27 mouse cellular contexts compared by ENCODE assay signal in genomic region chr14:117762934-117763333, GRCm38 (mm10).
"Had no signal": no experiment of that assay in that cellular context is flagged by ENCODE, and none has a peak within 500 bp of the region (broad histone marks: within the 10 kb centered on the region; RNA-seq: fewer than 3 reads in every experiment).

No protein-coding gene starts in this region.

- H3K27me3 ChIP-seq: heart, embryonic 13.5 days; heart, embryonic 15.5 days; hindbrain, embryonic 12.5 days; intestine, embryonic 15.5 days; kidney, embryonic 15.5 days; limb, embryonic 13.5 days; limb, embryonic 15.5 days; liver, embryonic 12.5 days had no signal

- H3K36me3 ChIP-seq: heart, embryonic 13.5 days; heart, embryonic 15.5 days; hindbrain, embryonic 10.5 days; hindbrain, embryonic 12.5 days; intestine, embryonic 15.5 days; kidney, embryonic 15.5 days; limb, embryonic 13.5 days; limb, embryonic 15.5 days; liver, embryonic 12.5 days had no signal

- H3K9me3 ChIP-seq: heart, embryonic 13.5 days; heart, embryonic 15.5 days; hindbrain, embryonic 10.5 days; hindbrain, embryonic 12.5 days; intestine, embryonic 15.5 days; kidney, embryonic 15.5 days; limb, embryonic 13.5 days; limb, embryonic 15.5 days; liver, embryonic 12.5 days had no signal

- H3K27ac ChIP-seq: heart, embryonic 13.5 days; heart, embryonic 15.5 days; hindbrain, embryonic 10.5 days; hindbrain, embryonic 12.5 days; hindbrain, embryonic 14.5 days; intestine, embryonic 15.5 days; kidney, embryonic 15.5 days; kidney, postnatal 0 days; limb, embryonic 13.5 days; limb, embryonic 15.5 days; liver, embryonic 12.5 days; liver, embryonic 14.5 days had no signal

- ATAC-seq: hindbrain, embryonic 16.5 days; inflammation-experienced regulatory T-cells, adult 6 months; intestine, embryonic 15.5 days; intestine, postnatal 0 days; liver, embryonic 12.5 days had no signal

- H3K4me2 ChIP-seq: heart, embryonic 11.5 days; heart, embryonic 13.5 days; heart, embryonic 15.5 days; hindbrain, embryonic 12.5 days; hindbrain, embryonic 14.5 days; intestine, embryonic 15.5 days; kidney, embryonic 15.5 days; limb, embryonic 13.5 days; limb, embryonic 15.5 days; liver, embryonic 12.5 days had no signal

- H3K9ac ChIP-seq: heart, embryonic 13.5 days; heart, embryonic 15.5 days; hindbrain, embryonic 12.5 days; hindbrain, embryonic 14.5 days; intestine, embryonic 15.5 days; kidney, embryonic 15.5 days; limb, embryonic 13.5 days; limb, embryonic 15.5 days; liver, embryonic 12.5 days; liver, embryonic 14.5 days had no signal

- DNase-seq: gastrocnemius, postnatal 14 days; gastrocnemius, postnatal 36 days; heart, postnatal 14 days; heart, postnatal 36 days; kidney, adult 18-20 months; kidney, adult 9 months; kidney, postnatal 14 days; kidney, postnatal 36 days; layer of hippocampus, adult 9-11 months; layer of hippocampus, postnatal 36 days; left cerebral cortex, postnatal 4 days had no signal

- H3K4me3 ChIP-seq: heart, embryonic 13.5 days; heart, embryonic 15.5 days; hindbrain, embryonic 10.5 days; hindbrain, embryonic 12.5 days; intestine, embryonic 15.5 days; kidney, embryonic 15.5 days; limb, embryonic 13.5 days; limb, embryonic 15.5 days; liver, embryonic 12.5 days had no signal

- H3K4me1 ChIP-seq: heart, embryonic 15.5 days; intestine, embryonic 15.5 days; kidney, embryonic 15.5 days; limb, embryonic 13.5 days; limb, embryonic 15.5 days; liver, embryonic 12.5 days had no signal
